Mouse (Mus musculus) erythroblast, embryonic 14.5 days (primary cell): ENCODE data around the gene Scn5a.

Source experiments
- GATA1 ChIP-seq: IDR thresholded peaks from 2 replicates; pipeline ENCODE4 v1.6.1; 2012; ENCODE audit warnings: low read length, inconsistent platforms, mixed read lengths
- TAL1 ChIP-seq: IDR thresholded peaks from 3 replicates; pipeline ENCODE4 v1.6.1; 2012; ENCODE audit warnings: low read length, inconsistent platforms, mixed read lengths

DNA sequence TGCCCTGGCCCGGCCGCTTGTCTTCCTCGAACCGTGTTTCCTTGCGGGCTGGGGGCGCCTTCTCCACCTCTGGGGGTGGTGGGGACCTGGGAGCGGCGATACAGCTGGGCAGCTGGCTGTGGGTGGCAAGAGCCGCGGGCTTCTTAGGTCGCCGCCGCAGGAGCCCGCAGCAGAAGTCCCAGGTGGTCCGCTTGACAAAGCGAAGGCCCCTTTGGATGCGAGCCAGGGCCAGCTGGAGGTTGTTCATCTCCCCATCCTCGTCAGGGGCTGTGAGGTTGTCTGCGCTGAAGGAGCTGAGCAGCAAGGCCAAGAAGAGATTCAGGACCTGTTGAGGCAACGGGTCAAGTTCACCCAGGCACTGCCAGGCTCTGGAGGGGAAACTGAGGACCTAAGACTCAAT, 61.3 kb downstream of the Scn5a start:
- TF ChIP-seq GATA1 = no peak
- no peak for TF ChIP-seq TAL1
